Mouse (Mus musculus): ENCODE measurements around the gene Dazap1.

- no peak for TF ChIP-seq ZNF384 (IDR thresholded peaks at IDR 0.05; ENCODE audit: low read depth, low read length)
- TF ChIP-seq CTCF (IDR thresholded peaks at IDR 0.05 in 2 of 3, conservative IDR thresholded peaks at IDR 0.05 in 1 of 3; ENCODE audit: control insufficient read depth in 1 of 3, insufficient read depth in 1 of 3, low read depth in 2 of 3, low read length in 3 of 3, poor library complexity in 1 of 3, severe bottlenecking in 1 of 3) = no peak
- TF ChIP-seq POLR2A (IDR thresholded peaks at IDR 0.05; ENCODE audit: control insufficient read depth in 1 of 2, insufficient read depth in 1 of 2, low read depth in 1 of 2, low read length in 2 of 2, poor library complexity in 1 of 2) = no peak
- TF ChIP-seq KAT2A (conservative IDR thresholded peaks at IDR 0.05; ENCODE audit: low read depth, low read length) = no peak
These were observed 1.9 kb upstream of the Dazap1 start for GRCm38 (mm10) chr10:80259463-80259805.

All from MEL (cell line).